Mouse (Mus musculus): ENCODE measurements at regions not wholly inside any gene's neighbourhood (a gene's known extent, or its start where the extent isn't known, plus 50 kb on each side); places are given as distances from the start of the nearest gene placed in this dataset.

DNA sequence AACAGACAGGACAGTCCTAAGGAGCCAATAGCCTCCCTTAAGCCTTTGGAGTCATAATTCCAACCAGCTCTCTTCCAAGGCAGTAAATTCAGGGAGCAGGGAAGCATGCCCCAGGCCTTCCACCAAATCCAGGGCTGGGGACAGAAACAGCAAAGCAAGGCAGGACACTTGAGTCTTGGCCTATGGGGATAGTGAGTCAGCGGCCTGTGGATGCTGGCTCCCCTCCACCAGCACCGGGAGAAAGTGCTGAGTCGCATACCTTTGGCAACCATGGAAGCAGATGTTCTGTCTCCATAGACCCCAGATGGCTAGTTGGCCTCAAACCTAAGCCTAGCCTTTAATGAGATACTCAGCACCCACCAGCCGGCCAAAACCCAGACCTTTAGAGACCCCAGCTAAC lies 133.8 kb upstream of the Six2 start:
- TF ChIP-seq CTCF (IDR thresholded peaks at IDR 0.05; ENCODE audit: low read depth) = no peak
- no peak for TF ChIP-seq EP300 (IDR thresholded peaks at IDR 0.05; ENCODE audit: low read depth)
